Mouse (Mus musculus): ENCODE measurements around the gene Actn2. TPM values are rescaled to one million over a fixed set of nuclear protein-coding genes. Genes with fewer than 3 reads are reported as not detected.

Actn2 gene
- polyA plus RNA-seq, 1 experiment from 2014 or later, result 3.8 TPM

- no peak overlapping the region; the same call in 1 of the 2 replicates for H3K4me3 ChIP-seq (ENCODE audit: low read length)
- no peak for ATAC-seq
Measured at GRCm38 (mm10) chr13:12255911-12256705, 84.5 kb downstream of the Actn2 start.

DNA sequence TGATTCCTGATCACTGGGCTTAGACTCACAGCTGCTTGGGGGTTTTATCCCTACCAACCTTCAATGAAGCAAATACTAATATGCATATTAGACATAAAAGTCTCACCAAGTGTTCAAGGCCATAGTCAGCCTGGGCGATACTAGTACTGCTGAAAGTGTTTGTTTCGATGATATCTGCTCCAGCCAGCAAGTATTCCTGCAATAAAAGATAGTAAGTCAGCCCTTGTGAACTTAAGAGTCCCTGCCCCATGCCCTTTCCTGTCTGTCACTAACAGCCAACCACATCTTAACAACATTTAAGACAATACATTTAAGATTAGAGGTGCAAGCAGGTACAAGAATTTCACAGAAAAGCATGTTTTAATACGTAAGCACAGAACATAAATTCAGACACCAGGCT lies 90.1 kb downstream of the Actn2 start:
- Histone ChIP-seq H3K4me2 (ENCODE audit: low read length) (no peak overlapping the region), H3K27me3 (replicated peaks; ENCODE audit: control insufficient read depth, insufficient read depth, low read length) (no peaks in the 10 kb centered on the region), H3K27ac (ENCODE audit: low read depth, low read length) (no peak overlapping the region), H3K4me1 (ENCODE audit: control insufficient read depth, insufficient read depth, low read depth, low read length) (peaks cover under 1% of the 10 kb centered on the region; the same call in 1 of the 2 replicates), H3K36me3 (ENCODE audit: control insufficient read depth, insufficient read depth, low read length) (peaks cover 4% of the 10 kb centered on the region), H3K9me3 (ENCODE audit: control insufficient read depth, low read length) (no peaks in the 10 kb centered on the region), H3K4me3 (ENCODE audit: low read length) (no peak overlapping the region), H3K9ac (ENCODE audit: low read depth, low read length) (no peak overlapping the region)
- 96% methylated on average over 3 of the region's 3 CpGs for WGBS
- no peak for ATAC-seq

More at GRCm38 (mm10) chr13:12255911-12256705, 84.5 kb downstream of the Actn2 start:
- Histone ChIP-seq H3K27ac (ENCODE audit: low read depth, low read length) (no peak overlapping the region), H3K9ac (ENCODE audit: low read depth, low read length) (no peak overlapping the region), H3K4me1 (ENCODE audit: control insufficient read depth, insufficient read depth, low read depth, low read length) (peaks cover 13% of the 10 kb centered on the region), H3K36me3 (ENCODE audit: control insufficient read depth, insufficient read depth, low read length) (no peaks in the 10 kb centered on the region), H3K27me3 (replicated peaks; ENCODE audit: control insufficient read depth, insufficient read depth, low read length) (no peaks in the 10 kb centered on the region), H3K4me2 (ENCODE audit: low read length) (peak overlapping the region; percentile 55), H3K9me3 (ENCODE audit: control insufficient read depth, low read length) (peaks cover 3% of the 10 kb centered on the region; the same call in 1 of the 2 replicates)
- WGBS, result 76% methylated on average over 3 of the region's 3 CpGs

DNA sequence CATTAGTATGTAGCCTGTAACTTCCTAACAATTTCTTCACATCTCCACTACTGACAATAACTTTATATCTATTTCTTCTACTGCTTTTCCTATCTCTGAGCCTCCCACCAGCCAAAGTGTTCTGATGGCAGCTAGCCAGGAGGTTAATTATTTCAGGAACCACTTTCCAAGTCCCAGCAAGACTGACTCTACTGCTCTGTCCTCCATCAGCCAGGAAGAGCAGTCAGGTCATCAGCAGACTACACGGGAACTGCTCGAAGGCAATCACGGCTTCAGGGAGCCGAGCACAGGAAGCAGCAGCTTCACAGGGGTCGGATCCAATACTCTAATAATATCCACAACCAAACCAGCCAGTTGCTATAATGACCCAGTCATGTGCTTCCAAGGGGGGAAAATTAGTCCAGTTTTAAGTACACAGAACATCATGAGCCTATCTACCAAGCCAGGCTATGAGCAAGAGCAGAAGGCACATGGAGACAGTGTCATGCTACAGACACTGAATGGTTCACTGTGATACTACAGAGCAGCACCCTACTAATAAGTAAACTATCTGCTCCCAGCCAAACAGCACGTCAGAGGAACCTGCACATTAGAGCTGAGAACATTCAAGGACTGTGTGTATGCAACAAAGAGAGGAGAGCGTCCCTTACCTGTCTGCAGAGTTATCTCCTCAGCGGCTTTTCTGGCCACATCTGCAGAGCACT lies 91.2 kb downstream of the Actn2 start:
- H3K4me3 ChIP-seq (ENCODE audit: low read length), result no peak overlapping the region
- H3K4me1 ChIP-seq (ENCODE audit: control insufficient read depth, insufficient read depth, low read depth, low read length), result no peaks in the 10 kb centered on the region
- H3K9ac ChIP-seq (ENCODE audit: low read depth, low read length), result no peak overlapping the region
- H3K27me3 ChIP-seq (replicated peaks; ENCODE audit: control insufficient read depth, insufficient read depth, low read length), result no peaks in the 10 kb centered on the region
- no peak overlapping the region for H3K4me2 ChIP-seq (ENCODE audit: low read length)
- ATAC-seq, result no peak
- 94% methylated on average over 8 of the region's 8 CpGs for WGBS
- no peaks in the 10 kb centered on the region for H3K9me3 ChIP-seq (ENCODE audit: control insufficient read depth, low read length)
- peaks cover 4% of the 10 kb centered on the region for H3K36me3 ChIP-seq (ENCODE audit: control insufficient read depth, insufficient read depth, low read length)
- no peak overlapping the region for H3K27ac ChIP-seq (ENCODE audit: low read depth, low read length)

DNA sequence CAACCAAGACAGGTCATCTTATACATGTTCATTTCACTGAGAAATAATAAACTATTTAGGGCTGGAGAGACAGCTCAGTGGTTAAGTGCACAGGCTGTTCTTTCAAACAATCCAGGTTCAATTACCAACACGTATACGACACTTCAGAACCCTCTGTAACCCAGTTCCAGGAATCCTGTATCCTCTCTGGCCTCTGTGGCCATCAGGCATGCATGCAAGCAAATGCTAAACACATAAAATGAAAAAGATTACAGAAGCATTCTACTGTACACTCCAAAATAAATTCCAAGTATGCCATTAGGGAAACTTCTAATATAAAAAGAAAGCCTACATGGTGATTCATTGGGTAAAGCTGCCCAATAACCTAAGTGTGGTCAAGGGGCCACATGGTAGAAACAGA lies 94.6 kb downstream of the Actn2 start:
- Histone ChIP-seq H3K9me3 (ENCODE audit: control insufficient read depth, low read length) (no peaks in the 10 kb centered on the region), H3K4me2 (ENCODE audit: low read length) (no peak overlapping the region), H3K27me3 (replicated peaks; ENCODE audit: control insufficient read depth, insufficient read depth, low read length) (no peaks in the 10 kb centered on the region), H3K4me1 (ENCODE audit: control insufficient read depth, insufficient read depth, low read depth, low read length) (no peaks in the 10 kb centered on the region), H3K36me3 (ENCODE audit: control insufficient read depth, insufficient read depth, low read length) (peaks cover 8% of the 10 kb centered on the region), H3K9ac (ENCODE audit: low read depth, low read length) (no peak overlapping the region), H3K4me3 (ENCODE audit: low read length) (no peak overlapping the region), H3K27ac (ENCODE audit: low read depth, low read length) (no peak overlapping the region)
- ATAC-seq, result no peak
- WGBS, result 96% methylated on average over 2 of the region's 2 CpGs

DNA sequence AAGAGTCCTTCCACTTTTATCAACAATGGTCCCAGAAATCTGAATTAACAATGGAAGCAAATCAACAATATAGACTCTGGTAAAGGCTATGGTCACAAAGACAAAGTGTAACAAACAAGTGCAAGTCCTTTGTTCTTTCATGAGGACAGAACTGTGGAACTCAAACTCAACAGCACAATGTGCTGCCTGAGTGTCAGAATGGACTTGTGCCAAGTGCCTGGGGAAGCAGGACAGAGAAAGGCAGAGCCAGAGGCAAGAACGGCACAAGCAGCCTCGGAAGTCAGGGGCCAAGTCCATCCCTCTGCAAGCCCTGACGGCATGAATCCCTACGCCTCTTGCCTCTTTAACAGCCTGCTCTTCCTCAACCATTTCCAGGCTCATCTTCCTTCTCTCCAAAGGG lies 96.6 kb downstream of the Actn2 start:
- whole genome bisulfite sequencing, result 63% methylated on average over 4 of the region's 4 CpGs
- Histone ChIP-seq H3K27me3 (replicated peaks; ENCODE audit: control insufficient read depth, insufficient read depth, low read length) (no peaks in the 10 kb centered on the region), H3K36me3 (ENCODE audit: control insufficient read depth, insufficient read depth, low read length) (peaks cover 8% of the 10 kb centered on the region), H3K4me3 (ENCODE audit: low read length) (no peak overlapping the region), H3K4me2 (ENCODE audit: low read length) (no peak overlapping the region), H3K9me3 (ENCODE audit: control insufficient read depth, low read length) (no peaks in the 10 kb centered on the region), H3K4me1 (ENCODE audit: control insufficient read depth, insufficient read depth, low read depth, low read length) (no peaks in the 10 kb centered on the region), H3K9ac (ENCODE audit: low read depth, low read length) (no peak overlapping the region), H3K27ac (ENCODE audit: low read depth, low read length) (no peak overlapping the region)
- ATAC-seq, result peak; percentile 64

DNA sequence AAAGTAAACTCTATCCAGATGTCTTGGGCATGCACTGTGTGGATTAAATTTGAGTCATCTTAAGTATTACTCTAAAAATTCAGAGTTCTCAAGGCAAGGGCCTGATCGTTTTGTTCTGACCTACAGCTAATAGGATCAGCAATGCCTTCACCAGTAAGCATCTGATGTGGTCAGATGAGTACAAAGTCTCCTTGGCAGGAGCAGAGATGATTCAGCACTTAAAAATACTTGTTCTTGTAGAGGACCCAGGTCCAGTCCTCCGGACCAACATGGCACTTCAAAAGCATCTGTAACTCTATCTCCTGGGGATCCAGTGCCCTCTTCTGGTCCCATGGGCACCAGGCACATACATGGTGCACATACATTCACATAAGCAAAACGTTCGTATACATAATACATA lies 108.4 kb downstream of the Actn2 start:
- H3K36me3 ChIP-seq (ENCODE audit: control insufficient read depth, insufficient read depth, low read length), result peaks cover 18% of the 10 kb centered on the region
- H3K27ac ChIP-seq (ENCODE audit: low read depth, low read length), result no peak overlapping the region
- no peak overlapping the region for H3K4me3 ChIP-seq (ENCODE audit: low read length)
- ATAC-seq, result no peak
- H3K4me2 ChIP-seq (ENCODE audit: low read length), result no peak overlapping the region
- H3K4me1 ChIP-seq (ENCODE audit: control insufficient read depth, insufficient read depth, low read depth, low read length), result no peaks in the 10 kb centered on the region
- no peak overlapping the region for H3K9ac ChIP-seq (ENCODE audit: low read depth, low read length)
- H3K9me3 ChIP-seq (ENCODE audit: control insufficient read depth, low read length), result no peaks in the 10 kb centered on the region
- WGBS, result 94% methylated on average over 4 of the region's 4 CpGs
- H3K27me3 ChIP-seq (replicated peaks; ENCODE audit: control insufficient read depth, insufficient read depth, low read length), result no peaks in the 10 kb centered on the region

DNA sequence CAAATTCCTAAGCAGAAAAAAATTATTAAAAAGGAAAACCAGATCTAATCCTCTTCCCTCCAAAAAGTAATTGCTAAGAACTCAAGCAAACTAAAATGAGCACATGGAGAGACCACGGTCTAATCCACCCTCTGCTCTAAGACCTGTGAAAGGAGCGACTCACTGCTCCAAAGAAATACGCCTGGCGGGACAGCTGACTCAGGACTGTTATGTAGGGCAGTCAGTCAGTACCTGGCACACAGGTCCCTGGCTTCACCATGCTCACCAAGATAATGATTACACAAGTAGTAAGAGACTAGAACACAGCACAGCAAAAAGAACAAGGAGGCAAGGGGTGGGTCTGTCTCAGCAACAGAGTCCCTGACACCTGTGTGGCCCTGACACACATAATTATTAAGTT lies 112.3 kb downstream of the Actn2 start:
- 95% methylated on average over 4 of the region's 4 CpGs for WGBS

DNA sequence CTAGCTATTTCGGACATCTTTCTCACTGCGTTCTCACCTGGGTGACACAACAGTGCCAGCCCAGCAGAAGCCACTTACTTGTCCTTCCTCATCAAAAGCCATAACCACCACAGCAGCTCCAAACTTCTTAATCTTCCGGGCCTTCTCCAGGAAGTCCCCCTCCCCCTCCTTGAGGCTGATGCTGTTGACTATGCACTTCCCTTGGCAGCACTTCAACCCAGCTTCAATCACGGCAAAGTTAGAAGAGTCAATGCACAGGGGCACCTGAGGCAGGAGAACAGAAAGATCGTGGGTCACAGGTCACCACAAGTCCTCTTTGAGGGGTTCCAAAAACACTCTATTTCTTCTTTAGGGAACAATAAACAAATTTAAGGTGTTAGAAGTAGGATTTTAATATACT lies 113.0 kb downstream of the Actn2 start:
- no peak for ATAC-seq
- H3K36me3 ChIP-seq (ENCODE audit: control insufficient read depth, insufficient read depth, low read length), result peaks cover 14% of the 10 kb centered on the region
- H3K4me3 ChIP-seq (ENCODE audit: low read length), result no peak overlapping the region
- no peaks in the 10 kb centered on the region for H3K9me3 ChIP-seq (ENCODE audit: control insufficient read depth, low read length)
- no peak overlapping the region for H3K4me2 ChIP-seq (ENCODE audit: low read length)
- H3K9ac ChIP-seq (ENCODE audit: low read depth, low read length), result no peak overlapping the region
- 90% methylated on average over 5 of the region's 5 CpGs for WGBS
- H3K4me1 ChIP-seq (ENCODE audit: control insufficient read depth, insufficient read depth, low read depth, low read length), result no peaks in the 10 kb centered on the region
- no peak overlapping the region for H3K27ac ChIP-seq (ENCODE audit: low read depth, low read length)
- no peaks in the 10 kb centered on the region for H3K27me3 ChIP-seq (replicated peaks; ENCODE audit: control insufficient read depth, insufficient read depth, low read length)

More for the DNA sequence above, 112.3 kb downstream of the Actn2 start:
- Histone ChIP-seq H3K4me2 (ENCODE audit: low read length) (no peak overlapping the region), H3K9ac (ENCODE audit: low read depth, low read length) (no peak overlapping the region), H3K36me3 (ENCODE audit: control insufficient read depth, insufficient read depth, low read length) (peaks cover 15% of the 10 kb centered on the region), H3K4me1 (ENCODE audit: control insufficient read depth, insufficient read depth, low read depth, low read length) (no peaks in the 10 kb centered on the region), H3K27ac (ENCODE audit: low read depth, low read length) (no peak overlapping the region), H3K4me3 (ENCODE audit: low read length) (no peak overlapping the region), H3K9me3 (ENCODE audit: control insufficient read depth, low read length) (no peaks in the 10 kb centered on the region), H3K27me3 (replicated peaks; ENCODE audit: control insufficient read depth, insufficient read depth, low read length) (no peaks in the 10 kb centered on the region)
- no peak for ATAC-seq

Data from hindbrain, embryonic 16.5 days (tissue).